Mouse (Mus musculus) CD8-positive naive resting alpha-beta T cell, adult 2 months (primary cell): ENCODE results near the gene Itga2b.
A peak's percentile ranks its signal among the peaks of the same experiment; 100 is the strongest.

Source experiments
- DNase-seq, 2 experiments: peaks; one replicate each; pipeline ENCODE4 v3.0.0; 2022; ENCODE audit warnings: low read depth in 2 of 2, low spot score in 2 of 2

Gene Itga2b

DNA sequence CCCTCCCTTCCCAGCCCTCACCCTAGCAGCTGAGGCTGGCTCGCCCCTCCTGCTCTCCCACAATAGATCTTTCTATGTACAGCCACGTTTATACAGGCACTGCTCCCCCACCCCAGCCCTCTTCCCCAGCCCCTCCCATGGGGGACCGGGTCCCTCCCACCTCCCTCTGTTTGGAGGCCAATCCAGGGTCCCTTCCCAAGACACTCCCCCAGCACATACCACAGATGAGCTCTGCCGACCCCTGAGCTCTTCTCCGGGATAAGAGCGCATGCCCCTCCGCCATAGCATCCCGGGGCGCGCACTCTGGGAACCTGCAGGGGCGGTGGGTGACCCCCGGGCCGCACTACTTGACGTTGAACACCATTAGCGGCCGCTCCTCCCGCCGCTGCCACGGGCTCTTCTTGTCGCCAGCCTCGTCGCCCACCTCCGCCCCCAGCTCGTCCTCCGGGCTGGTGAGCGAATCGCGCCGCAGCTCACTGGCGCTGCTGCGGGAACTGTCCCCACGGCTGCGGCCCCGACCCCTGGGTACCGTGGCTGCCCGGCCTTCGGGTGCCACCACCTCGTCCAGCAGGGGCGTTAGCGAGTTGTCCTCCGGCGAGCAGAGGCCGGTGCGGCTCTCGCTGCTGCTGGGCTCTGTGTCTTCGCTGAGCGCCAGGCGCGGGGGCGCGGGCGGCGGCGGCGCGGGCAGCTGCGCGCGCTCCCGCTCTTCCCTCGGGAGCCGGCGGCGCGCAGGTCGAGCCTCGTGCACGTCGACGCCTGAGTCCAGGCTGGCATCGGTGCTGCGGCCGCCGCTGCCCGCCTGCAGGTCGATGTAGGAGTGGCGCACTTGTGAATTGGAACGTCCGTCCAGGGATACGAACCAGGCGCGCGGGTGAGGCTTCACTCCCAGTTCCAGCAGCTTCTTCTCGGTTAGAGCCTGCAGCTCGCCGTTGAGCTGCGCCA is 32.5 kb downstream of the Itga2b start:
- no peak for DNase-seq

DNA sequence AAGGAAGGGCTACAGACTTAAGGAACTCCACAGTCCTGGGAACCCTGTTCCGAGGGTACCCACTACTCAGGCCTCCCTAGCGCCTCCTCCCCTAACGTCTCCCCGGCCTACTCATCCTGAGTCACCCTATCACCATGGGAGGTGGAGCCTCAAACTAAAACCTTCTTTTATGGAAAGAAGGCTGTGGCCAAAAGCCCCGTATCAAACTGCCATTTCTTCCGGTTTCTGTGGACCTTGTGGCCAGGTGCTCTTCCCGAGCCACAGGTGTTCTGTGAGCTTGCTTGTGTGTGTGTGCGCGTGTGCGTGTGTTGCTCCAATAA is 33.5 kb downstream of the Itga2b start:
- no peak for DNase-seq

DNA sequence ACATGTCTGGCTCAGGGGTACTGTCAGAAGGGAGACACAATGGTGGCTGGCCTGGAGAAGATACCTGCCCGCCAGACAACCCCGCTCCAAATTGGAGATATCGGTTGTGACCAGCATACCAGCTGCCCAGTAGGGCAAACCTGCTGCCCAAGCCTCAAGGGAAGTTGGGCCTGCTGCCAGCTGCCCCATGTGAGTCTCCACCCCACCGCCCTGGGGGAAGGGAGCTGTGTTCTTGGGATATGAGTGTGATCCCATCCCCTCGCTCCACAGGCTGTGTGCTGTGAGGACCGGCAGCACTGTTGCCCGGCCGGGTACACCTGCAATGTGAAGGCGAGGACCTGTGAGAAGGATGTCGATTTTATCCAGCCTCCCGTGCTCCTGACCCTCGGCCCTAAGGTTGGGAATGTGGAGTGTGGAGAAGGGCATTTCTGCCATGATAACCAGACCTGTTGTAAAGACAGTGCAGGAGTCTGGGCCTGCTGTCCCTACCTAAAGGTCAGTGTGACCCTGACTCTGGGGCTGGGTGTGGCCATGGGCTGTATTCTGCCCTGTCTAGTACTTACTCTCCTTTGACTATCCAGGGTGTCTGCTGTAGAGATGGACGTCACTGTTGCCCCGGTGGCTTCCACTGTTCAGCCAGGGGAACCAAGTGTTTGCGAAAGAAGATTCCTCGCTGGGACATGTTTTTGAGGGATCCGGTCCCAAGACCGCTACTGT is 34.0 kb downstream of the Itga2b start:
- no peak for DNase-seq

DNA sequence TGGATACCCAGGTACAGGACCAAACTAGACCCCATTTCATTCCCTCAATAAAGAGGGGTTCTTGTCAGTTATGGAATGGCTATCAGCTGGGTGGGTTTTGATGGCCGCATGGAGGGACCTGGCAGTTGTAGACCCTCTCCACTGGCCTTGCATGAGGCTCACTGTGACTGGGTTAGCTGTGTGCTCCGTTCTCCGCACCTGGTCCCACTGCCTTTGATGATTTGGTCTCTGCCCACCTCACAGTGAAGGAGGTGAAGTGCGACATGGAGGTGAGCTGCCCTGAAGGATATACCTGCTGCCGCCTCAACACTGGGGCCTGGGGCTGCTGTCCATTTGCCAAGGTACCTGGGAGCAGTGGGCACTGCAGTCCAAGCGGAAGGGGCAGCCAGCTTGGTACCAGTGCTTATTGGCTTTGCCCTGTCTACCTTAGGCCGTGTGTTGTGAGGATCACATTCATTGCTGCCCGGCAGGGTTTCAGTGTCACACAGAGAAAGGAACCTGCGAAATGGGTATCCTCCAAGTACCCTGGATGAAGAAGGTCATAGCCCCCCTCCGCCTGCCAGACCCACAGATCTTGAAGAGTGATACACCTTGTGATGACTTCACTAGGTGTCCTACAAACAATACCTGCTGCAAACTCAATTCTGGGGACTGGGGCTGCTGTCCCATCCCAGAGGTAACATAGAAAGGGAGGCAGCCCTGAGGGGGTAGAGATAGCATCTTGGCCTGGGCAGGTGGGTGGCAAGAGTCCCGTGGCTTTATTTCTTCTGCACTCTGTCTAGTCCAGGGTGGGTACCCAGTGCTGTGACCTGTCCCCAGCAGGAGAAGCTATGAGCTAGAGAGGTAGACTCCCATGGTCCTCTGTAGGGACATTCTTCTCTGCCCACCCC is 34.9 kb downstream of the Itga2b start:
- DNase-seq: no peak

DNA sequence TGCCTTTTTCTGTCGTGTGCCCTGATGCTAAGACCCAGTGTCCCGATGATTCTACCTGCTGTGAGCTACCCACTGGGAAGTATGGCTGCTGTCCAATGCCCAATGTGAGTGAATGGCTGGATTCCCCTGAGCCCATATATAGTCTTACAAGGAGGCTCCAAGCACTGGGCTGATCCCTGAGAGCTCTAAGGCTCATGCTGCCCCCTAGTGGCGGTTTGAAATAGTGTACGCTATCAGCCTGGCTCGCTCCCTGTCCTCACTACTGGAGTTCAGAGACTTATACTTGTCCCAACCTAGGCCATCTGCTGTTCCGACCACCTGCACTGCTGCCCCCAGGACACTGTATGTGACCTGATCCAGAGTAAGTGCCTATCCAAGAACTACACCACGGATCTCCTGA is 35.5 kb downstream of the Itga2b start:
- DNase-seq: peak; percentile 78 to 82

DNA sequence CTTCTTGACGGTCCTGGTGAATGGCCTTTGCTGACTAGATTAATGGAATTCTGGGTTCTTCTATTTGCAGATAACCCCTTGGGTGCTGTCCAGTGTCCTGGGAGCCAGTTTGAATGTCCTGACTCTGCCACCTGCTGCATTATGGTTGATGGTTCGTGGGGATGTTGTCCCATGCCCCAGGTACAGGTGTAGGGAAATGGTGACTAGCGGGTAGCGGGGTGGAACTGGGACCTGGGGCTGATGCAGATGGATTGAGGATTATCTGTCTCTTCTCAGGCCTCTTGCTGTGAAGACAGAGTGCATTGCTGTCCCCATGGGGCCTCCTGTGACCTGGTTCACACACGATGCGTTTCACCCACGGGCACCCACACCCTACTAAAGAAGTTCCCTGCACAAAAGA is 36.1 kb downstream of the Itga2b start:
- no peak for DNase-seq

DNA sequence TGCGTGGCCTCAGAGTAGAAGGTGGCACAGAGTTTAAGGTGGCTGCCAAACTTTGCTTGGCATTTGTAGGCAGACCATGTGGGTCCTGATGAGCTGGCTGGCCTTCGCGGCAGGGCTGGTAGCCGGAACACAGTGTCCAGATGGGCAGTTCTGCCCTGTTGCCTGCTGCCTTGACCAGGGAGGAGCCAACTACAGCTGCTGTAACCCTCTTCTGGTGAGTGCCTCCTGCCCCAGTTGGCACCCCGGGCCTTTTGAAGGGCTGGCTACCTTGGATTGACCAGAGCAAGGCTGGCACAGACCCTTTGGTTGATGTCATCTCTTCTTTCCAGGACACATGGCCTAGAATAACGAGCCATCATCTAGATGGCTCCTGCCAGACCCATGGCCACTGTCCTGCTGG is 37.0 kb downstream of the Itga2b start:
- no peak for DNase-seq

DNA sequence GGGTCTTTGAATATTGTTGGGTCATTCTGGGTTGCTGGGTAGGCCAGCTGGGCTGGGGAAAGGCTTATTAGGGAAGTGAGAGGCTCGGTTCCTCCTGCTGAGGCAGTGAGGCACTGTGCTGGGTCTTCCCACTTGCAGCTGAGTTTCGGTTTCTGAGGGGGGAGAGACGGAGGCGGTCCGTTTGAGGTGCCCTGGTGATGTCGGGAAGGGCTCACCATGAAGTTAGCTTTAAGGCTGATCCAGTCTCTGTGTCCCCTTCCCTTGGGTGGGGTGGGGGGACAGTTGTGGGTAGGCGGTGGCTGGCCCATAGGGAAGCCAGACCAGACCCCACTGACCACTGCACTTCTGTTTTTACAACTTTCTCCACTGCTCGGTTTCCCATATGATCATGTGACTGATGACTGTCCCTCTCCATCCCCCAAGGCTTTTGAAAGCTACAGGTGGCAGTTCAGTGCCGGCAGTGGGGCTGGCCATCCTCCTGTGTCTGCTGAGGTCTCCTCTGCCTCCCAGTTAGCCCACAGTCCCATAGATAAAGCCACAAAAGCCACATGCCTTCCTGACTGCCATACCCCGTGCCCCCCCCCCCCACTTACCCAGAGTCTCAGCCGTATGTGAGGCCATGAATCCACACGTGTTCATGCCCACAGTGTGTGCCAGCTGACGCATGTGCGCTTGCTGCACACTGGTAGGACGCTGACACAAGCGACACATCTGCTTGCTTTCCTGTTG is 37.6 kb downstream of the Itga2b start:
- DNase-seq: no peak

DNA sequence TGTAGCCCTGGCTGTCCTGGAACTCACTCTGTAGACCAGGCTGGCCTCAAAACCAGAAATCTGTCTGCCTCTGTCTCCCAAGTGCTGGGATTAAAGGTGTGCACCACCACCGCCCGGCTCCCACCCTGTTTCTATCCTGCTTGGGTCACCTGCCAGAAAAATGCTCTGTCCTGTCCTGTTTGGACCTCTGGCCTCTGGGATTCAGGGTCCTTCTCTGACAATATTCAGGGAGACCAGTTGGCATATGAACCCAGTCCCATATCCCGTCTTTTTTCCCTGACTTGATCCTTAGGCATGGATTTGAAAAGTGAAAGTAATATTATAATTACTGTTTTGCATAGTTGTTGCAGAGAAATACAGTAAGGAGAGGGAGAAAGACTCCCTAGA is 38.2 kb downstream of the Itga2b start:
- DNase-seq: no peak

DNA sequence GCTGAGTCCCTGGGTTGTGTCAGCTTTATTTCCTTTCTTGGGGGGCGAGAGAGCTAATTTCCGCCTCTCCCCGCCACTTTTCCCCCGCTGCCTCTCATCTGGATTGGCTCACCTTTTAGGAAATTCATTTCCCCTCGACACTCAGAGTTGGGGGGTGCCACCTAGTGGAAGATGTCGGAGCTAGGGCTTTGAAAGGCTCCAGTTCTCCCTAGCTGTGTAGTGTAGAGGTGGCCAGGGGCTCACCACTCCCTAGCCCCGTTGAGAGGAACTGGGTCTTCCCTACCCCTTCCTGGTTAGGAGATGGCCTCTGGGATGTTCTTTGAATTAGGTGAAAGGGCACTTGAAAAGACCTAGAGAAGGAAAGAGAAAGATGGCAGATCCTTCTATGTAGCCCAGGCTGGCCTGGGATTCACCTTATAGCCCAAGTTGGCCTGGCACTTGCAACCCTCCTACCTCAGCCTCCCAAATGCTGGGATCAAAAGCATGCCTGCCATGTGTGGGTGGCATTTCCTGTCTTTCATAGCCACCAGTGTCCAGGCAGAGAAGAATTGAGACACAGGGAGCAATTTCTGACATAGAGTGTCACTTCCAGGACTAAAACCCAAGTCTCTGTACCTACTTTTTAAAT is 38.8 kb downstream of the Itga2b start:
- peak; percentile 64 to 80 for DNase-seq

DNA sequence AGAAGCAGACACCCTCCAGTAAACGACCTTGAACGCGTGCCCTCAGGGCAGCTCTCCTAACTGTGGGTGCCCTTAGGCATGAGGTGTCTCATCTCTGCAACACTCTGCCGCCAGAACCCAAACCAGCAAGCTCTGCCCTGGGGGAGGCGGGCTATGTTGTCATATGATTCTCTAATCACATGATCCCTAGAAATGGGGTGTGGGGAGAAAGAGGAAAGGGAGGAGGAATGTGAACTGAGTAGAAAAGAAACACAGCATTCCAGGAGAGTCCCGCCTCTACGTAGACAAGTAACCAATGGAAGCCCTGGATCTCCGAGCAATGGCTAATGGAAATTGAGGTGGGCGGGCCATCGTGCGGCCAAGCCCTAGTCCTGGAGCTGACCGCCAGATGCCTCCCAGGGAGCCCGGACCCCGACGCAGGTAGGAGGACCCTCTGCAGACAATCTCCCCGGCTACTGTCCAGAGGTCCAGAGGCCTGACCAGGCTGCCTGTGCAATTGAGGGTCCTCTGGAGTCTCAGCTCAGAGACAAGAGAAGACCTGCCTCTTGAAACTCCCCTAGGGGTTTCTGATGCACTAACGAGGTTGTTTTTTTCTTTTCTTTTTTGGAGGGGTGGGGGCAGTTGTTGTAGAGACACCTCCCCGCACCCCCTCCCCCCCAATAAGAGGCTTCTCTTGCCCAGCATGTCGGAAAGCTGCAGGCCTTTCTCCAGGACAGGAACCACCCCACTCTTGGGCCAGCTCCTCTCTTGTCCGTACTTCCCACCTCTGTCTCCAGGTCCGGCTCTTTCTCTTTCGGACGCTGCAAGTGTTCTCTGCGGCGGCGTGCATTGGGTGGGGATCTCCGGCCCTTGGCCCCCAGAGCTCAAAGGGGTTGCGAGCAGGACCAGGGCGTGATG is 39.6 kb downstream of the Itga2b start, which contains the start of gene Grn:
Gene Grn (plus strand): TSS at position 195 of the 897 bp plus-strand sequence.
- DNase-seq: peak; percentile 45 to 63

DNA sequence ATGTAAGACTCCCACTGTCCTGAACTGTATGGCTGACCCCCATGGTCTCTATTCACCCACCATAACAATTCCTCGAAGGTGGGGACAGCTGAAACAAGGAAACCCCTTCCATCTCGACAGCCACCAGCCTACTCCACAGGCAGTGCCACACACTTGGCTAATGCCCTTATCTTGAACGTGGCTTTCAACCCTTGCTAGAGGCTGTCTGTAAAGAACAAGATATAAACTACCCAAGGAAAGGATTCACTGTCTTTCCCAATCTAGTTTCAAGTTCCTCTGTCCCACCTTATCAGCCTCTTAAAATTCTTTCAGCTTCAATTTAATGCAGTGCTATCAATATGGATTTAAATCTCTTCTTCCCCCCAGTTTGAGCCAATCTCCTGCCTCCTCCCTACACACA is 40.4 kb downstream of the Itga2b start:
- DNase-seq: no peak

DNA sequence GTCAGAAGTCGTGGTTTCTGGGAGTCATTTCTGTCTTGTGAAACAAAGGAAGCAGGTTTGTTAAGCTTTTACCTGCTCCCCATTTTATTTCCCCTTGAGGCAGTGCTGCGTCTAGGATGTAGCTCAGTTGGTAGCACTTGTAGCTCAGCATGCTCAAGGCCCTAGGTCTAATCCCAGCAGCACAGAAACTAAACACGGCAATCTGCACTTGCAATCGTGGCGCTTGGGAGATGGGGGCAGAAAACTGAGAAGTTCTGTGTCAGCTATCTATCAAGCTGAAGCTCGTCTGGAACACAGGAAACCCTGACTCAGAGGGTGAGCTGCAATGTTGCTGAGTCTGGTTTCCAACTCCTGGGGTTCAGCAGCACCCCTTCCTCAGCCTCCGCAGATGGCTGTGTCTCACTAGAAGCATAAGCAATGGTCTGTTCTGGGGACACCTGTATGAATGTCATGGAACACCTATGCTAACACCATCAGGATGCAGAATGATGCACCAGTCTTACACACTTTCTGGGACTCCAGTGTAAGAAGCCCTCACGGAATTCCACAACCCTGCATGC is 40.9 kb downstream of the Itga2b start:
- DNase-seq: no peak

DNA sequence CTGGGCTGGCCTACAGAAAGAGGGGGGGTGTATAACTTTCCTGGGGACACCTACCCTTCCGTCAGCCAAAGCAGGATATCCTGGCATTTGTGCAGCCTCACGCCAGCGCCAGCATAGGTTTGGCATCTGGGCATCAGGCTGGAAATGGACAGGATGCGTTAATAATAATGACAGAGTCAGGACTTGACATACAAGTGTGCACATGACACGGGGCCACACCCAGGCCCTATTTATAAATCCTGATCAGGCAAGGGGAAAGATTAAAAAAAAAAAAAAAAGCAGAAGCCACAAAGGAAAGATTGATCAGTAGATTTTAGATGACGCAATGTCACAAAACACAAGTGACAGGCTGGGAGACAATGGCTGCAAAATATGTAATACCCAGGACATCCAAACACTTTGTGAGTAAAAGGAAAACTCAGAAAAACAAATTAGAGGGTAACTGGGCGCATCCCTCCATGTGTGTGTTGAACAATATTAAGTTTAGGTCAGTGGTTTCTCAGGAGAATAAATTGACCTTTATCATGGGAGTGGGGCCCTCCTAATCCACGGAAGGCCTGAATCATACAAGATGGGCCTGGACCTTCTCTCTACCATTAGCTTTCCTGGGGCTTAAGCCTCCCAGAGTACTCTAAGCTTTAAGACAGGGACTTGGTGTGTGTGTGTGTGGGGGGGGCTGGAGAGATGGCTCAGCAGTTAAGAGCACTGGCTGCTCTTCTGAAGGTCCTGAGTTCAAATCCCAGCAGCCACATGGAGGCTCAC is 44.2 kb downstream of the Itga2b start:
- DNase-seq: no peak

DNA sequence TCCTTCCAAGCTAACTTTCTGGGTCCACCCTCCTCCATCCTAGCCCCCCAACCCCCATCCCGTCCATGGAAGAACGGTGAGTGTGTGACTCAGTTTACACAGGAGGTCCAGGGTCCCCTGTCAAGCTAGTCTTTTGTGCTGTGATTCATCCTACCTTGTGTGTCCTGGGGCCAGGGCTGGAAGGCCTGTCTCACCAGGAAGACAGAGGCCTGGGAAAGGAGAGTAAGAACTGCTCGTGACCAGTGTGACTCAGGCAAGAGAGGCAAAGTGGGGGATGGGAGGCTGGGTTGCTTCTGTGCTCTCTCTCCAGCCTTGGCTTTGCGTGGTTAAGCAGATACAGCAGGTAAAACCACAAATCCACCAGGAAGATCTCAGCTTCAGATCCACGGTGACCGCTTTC is 45.3 kb downstream of the Itga2b start:
- DNase-seq: no peak

DNA sequence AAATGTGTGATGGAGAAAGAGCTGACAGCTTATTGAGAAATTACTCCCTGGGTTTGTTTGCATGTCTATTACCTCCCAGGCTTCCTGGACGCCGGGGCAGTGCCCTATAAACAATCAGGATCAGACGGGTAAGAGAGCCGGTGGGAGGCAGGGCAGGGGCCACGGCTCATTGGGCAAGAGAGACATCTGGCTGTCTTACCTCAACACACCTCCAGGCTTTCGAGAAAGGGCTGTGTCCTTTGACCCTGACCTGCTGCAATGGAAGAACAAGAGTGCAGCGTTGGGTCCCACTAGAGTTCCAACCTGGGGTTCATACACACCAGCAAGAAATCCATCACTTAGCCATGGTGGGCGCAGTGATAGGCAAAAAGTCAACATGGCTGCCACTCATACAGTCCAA is 48.4 kb downstream of the Itga2b start:
- no peak for DNase-seq

DNA sequence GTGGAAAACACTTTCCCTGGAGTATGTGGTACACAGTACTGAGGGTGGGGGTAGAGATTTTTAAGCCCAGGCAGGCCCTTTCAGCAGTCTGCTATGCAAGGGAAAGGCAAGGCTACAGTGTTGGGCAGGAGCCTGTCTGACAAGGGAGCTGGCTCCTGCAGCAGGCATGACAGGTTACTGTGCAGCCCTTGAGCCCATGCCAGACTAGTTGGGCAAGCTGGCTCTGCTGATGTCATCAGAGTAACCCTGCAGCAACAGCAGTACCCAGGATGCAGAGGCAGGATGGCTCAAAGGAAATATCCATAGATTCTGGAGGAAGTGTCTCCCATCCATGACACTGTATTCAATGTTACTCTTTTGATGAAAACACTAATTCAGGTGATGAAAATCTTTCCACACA is 51.0 kb downstream of the Itga2b start:
- no peak for DNase-seq

DNA sequence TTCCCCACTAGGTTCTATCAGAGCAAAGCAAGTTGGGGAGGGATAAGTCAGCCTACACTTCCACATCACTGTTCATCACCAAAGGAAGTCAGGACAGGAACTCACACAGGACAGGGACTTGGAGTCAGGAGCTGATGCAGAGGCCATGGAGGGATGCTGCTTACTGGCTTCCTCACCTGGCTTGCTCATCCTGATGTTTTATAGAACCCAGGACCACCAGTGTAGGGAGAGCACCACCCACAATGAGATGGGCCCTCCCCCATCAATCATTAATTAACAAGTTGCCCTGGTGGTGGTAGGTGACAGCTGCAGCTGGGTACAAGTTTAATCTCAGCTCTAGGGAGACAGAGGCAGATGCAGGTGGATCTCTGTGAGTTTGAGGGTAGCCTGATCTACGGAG is 52.8 kb downstream of the Itga2b start:
- no peak for DNase-seq
